ENCODE assay signal across 9 mouse cellular contexts in the genomic region with DNA sequence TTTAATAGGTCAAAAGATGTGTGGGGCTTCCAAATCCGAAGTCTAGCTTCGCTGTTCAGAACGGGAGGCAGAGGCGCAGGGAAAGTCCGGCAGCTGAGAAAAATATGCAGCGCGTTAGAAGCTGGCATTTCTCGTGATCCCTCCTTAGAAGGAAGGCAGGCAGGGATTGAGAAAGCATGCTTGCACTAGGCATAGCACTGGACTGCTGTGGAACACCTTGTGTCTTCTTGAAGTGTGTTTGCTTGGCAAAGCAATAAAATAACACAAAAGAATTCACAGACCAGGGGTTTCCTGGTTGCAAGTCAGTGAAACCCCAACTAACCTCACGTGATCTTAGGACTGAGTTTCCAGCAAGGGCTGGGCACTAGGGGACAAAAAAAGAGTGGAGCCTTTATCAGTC.
DNase-seq lines count a peak whose midpoint lies in the region; ATAC-seq lines count a peak whose summit lies in the region.
"Had no signal": no experiment of that assay in that cellular context is flagged by ENCODE, and none has a peak within 500 bp of the region (broad histone marks: within the 10 kb centered on the region; RNA-seq: fewer than 3 reads in every experiment).

No protein-coding gene starts in this region.

- no peak overlapping the region for H3K9ac ChIP-seq in hindbrain, embryonic 14.5 days
- H3K9ac ChIP-seq in neural tube, embryonic 13.5 days: no peak overlapping the region
- H3K9ac ChIP-seq in intestine, embryonic 15.5 days: 0 out of 2 replicates have a peak overlapping the region, but pooled peaks have one; percentile 23
- peak overlapping the region; percentile 51; the same call in 1 of the 2 replicates for H3K9ac ChIP-seq in stomach, embryonic 16.5 days (ENCODE audit: low read length)

- no peaks in the 10 kb centered on the region for H3K9me3 ChIP-seq in hindbrain, embryonic 10.5 days
- no peaks in the 10 kb centered on the region for H3K9me3 ChIP-seq in hindbrain, embryonic 14.5 days (ENCODE audit: control insufficient read depth, low read length)
- no peaks in the 10 kb centered on the region for H3K9me3 ChIP-seq in neural tube, embryonic 13.5 days
- no peaks in the 10 kb centered on the region for H3K9me3 ChIP-seq in intestine, embryonic 15.5 days
- no peaks in the 10 kb centered on the region for H3K9me3 ChIP-seq in stomach, embryonic 16.5 days (replicated peaks; ENCODE audit: control insufficient read depth, low read length)

- H3K27ac ChIP-seq in hindbrain, embryonic 10.5 days: peak overlapping the region; percentile 45; the same call in 1 of the 2 replicates
- H3K27ac ChIP-seq in hindbrain, embryonic 14.5 days: no peak overlapping the region
- peak overlapping the region; percentile 46 for H3K27ac ChIP-seq in neural tube, embryonic 13.5 days (replicated peaks)
- peak overlapping the region; percentile 67 for H3K27ac ChIP-seq in intestine, embryonic 15.5 days
- H3K27ac ChIP-seq in stomach, embryonic 16.5 days (ENCODE audit: low read length): peak overlapping the region; percentile 68

- WGBS in hindbrain, embryonic 10.5 days: 68% methylated on average over 9 of the region's 9 CpGs
- WGBS in hindbrain, embryonic 14.5 days: 64% methylated on average over 9 of the region's 9 CpGs
- 69% methylated on average over 9 of the region's 9 CpGs for WGBS in neural tube, embryonic 13.5 days
- WGBS in intestine, embryonic 15.5 days: 27% methylated on average over 9 of the region's 9 CpGs
- WGBS in stomach, embryonic 16.5 days: 22% methylated on average over 9 of the region's 9 CpGs

- H3K4me3 ChIP-seq in hindbrain, embryonic 10.5 days: no peak overlapping the region
- H3K4me3 ChIP-seq in hindbrain, embryonic 14.5 days (replicated peaks; ENCODE audit: low read length): no peak overlapping the region
- no peak overlapping the region for H3K4me3 ChIP-seq in neural tube, embryonic 13.5 days
- peak overlapping the region; percentile 10; the same call in 1 of the 2 replicates for H3K4me3 ChIP-seq in intestine, embryonic 15.5 days (replicated peaks)
- peak overlapping the region; percentile 19; the same call in 1 of the 2 replicates for H3K4me3 ChIP-seq in stomach, embryonic 16.5 days (replicated peaks; ENCODE audit: low read length)

- no peaks in the 10 kb centered on the region for H3K27me3 ChIP-seq in hindbrain, embryonic 10.5 days (ENCODE audit: insufficient read depth, poor library complexity, severe bottlenecking)
- no peaks in the 10 kb centered on the region for H3K27me3 ChIP-seq in hindbrain, embryonic 14.5 days (ENCODE audit: control insufficient read depth, insufficient read depth, low read length)
- H3K27me3 ChIP-seq in neural tube, embryonic 13.5 days: no peaks in the 10 kb centered on the region
- H3K27me3 ChIP-seq in intestine, embryonic 15.5 days (replicated peaks): no peaks in the 10 kb centered on the region
- no peaks in the 10 kb centered on the region for H3K27me3 ChIP-seq in stomach, embryonic 16.5 days (ENCODE audit: control insufficient read depth, insufficient read depth, low read length)

- no peak for ATAC-seq in hindbrain, embryonic 14.5 days (ENCODE audit: low FRiP score)
- ATAC-seq in neural tube, embryonic 13.5 days (ENCODE audit: low read depth): no peak
- peak; percentile 73 for ATAC-seq in intestine, embryonic 15.5 days
- ATAC-seq in stomach, embryonic 16.5 days (ENCODE audit: insufficient read depth, low FRiP score): 0 out of 2 replicates have a peak, but pooled peaks have one; percentile 15

- no peaks in the 10 kb centered on the region for H3K36me3 ChIP-seq in hindbrain, embryonic 10.5 days
- no peaks in the 10 kb centered on the region for H3K36me3 ChIP-seq in hindbrain, embryonic 14.5 days (replicated peaks; ENCODE audit: control insufficient read depth, insufficient read depth)
- H3K36me3 ChIP-seq in neural tube, embryonic 13.5 days: no peaks in the 10 kb centered on the region
- H3K36me3 ChIP-seq in intestine, embryonic 15.5 days: no peaks in the 10 kb centered on the region
- H3K36me3 ChIP-seq in stomach, embryonic 16.5 days (ENCODE audit: control insufficient read depth, insufficient read depth, low read length): no peaks in the 10 kb centered on the region

- H3K4me1 ChIP-seq in hindbrain, embryonic 10.5 days (replicated peaks): peaks cover 18% of the 10 kb centered on the region
- H3K4me1 ChIP-seq in hindbrain, embryonic 14.5 days (replicated peaks; ENCODE audit: control insufficient read depth, insufficient read depth, low read length): peaks cover 6% of the 10 kb centered on the region
- H3K4me1 ChIP-seq in neural tube, embryonic 13.5 days (replicated peaks): peaks cover 31% of the 10 kb centered on the region
- peaks cover 23% of the 10 kb centered on the region for H3K4me1 ChIP-seq in intestine, embryonic 15.5 days (replicated peaks)
- peaks cover 15% of the 10 kb centered on the region for H3K4me1 ChIP-seq in stomach, embryonic 16.5 days (ENCODE audit: control insufficient read depth, insufficient read depth, low read length)

- no peak overlapping the region for H3K4me2 ChIP-seq in hindbrain, embryonic 14.5 days (replicated peaks)
- H3K4me2 ChIP-seq in neural tube, embryonic 13.5 days: no peak overlapping the region
- peak overlapping the region; percentile 50 for H3K4me2 ChIP-seq in intestine, embryonic 15.5 days (replicated peaks)
- peak overlapping the region; percentile 30 for H3K4me2 ChIP-seq in stomach, embryonic 16.5 days (ENCODE audit: low read depth, low read length)

- no peak for DNase-seq in hindbrain, embryonic 10.5 days (ENCODE audit: low spot score)
- no peak for DNase-seq in hindbrain, embryonic 14.5 days (ENCODE audit: low spot score)
- DNase-seq in neural tube, embryonic 10.5 days (ENCODE audit: extremely low spot score, low spot score): no peak
- DNase-seq in cerebellum, adult 11-12 months: no peak
- no peak for DNase-seq in urinary bladder, postnatal 4 days (ENCODE audit: low spot score in 2 of 2)
- DNase-seq: cerebellum, adult 18-20 months had no signal

Comparison
In these comparisons a context has a peak if more than half of its experiments do, and no peak if none do; other contexts are left out.
1. H3K4me3 ChIP-seq: peak in intestine, embryonic 15.5 days (single experiment) and stomach, embryonic 16.5 days (single experiment); none in hindbrain, embryonic 10.5 days (single experiment), hindbrain, embryonic 14.5 days (single experiment) and neural tube, embryonic 13.5 days (single experiment).
2. ATAC-seq: peak in intestine, embryonic 15.5 days (single experiment) and stomach, embryonic 16.5 days (single experiment); none in hindbrain, embryonic 14.5 days (single experiment) and neural tube, embryonic 13.5 days (single experiment).
3. H3K4me2 ChIP-seq: peak in intestine, embryonic 15.5 days (single experiment) and stomach, embryonic 16.5 days (single experiment); none in hindbrain, embryonic 14.5 days (single experiment) and neural tube, embryonic 13.5 days (single experiment).
4. H3K9ac ChIP-seq: peak in intestine, embryonic 15.5 days (single experiment) and stomach, embryonic 16.5 days (single experiment); none in hindbrain, embryonic 14.5 days (single experiment) and neural tube, embryonic 13.5 days (single experiment).